Mouse (Mus musculus) left cerebral cortex, adult 11 months (tissue): ENCODE results near the gene Il2rb.

ENCODE experiments used
- DNase-seq: peaks from one replicate; pipeline ENCODE4 v3.0.0; 2022; ENCODE audit warnings: low spot score

Il2rb gene

DNA sequence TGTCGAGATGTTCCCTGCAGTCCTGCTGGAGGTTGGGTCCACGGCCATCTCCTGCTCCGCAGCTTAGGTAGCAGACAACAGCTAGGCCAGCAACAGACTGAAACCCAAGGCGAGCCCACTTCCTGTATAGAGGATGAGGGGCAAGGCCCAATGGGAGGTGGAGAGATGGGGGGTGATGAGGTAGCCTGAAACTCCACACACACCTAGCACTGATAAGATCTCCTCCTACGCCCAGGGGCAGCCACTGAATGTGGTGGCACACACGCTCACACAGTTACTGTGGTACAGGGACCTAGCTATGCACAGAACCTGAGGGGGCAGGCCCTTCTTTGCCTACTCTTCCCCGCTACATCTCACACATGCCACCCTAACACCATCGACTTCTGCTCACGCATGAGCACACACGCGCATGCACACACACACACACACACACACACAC, at the start of gene Il2rb:
TSS of gene Il2rb (minus strand) at position 304 of the 439 bp plus-strand sequence.
- DNase-seq: no peak

GRCm38 (mm10) chr15:78544561-78545001, 49.5 kb upstream of the Il2rb start, which contains the start of gene Sstr3:
Sstr3 (minus strand) TSS chr15:78544685.
- DNase-seq: no peak

DNA sequence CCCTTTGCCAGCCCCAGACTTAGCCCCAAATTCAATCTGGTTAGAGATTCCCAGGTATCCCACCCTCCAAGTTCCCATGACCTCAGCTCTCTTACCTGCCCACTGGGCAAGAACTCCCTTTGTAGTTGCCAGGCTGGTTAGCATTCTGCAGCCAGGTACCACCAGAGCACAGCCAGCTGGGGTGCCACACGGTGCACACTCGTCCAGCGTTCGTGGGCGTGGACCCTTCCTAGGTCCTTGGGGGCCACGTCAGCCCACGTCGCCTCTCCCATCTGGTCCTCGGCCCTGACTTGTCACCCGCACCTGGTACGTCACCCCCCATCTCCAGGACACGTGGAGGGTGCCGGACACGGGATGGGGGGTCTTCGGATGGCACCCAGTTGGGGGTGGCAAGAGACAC, 49.0 kb upstream of the Il2rb start:
- DNase-seq: no peak

DNA sequence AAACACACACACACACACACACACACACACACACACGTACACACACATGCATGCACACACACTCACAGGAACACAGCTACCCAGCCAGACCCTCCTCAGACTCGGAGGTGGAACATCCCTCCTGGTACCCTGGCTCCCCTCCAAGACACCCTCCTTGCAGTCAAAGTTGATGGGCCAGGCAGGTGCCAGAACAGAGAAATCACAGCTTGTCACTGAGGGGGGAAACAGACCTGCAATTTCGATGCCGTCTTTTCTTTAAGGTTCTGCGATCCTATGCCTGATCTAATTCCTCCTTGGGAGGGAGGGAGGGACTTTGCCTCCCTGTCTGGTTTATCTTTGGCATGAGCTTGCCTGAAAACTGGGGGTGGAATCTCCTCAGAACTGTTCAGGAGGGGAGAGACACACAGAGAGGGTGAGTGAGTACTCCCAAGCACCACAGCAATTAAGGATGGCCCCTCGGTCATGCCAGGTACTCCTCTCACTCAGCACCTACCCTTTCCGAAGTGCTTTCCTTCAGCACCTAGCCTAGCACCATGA, 47.8 kb upstream of the Il2rb start:
- no peak for DNase-seq

DNA sequence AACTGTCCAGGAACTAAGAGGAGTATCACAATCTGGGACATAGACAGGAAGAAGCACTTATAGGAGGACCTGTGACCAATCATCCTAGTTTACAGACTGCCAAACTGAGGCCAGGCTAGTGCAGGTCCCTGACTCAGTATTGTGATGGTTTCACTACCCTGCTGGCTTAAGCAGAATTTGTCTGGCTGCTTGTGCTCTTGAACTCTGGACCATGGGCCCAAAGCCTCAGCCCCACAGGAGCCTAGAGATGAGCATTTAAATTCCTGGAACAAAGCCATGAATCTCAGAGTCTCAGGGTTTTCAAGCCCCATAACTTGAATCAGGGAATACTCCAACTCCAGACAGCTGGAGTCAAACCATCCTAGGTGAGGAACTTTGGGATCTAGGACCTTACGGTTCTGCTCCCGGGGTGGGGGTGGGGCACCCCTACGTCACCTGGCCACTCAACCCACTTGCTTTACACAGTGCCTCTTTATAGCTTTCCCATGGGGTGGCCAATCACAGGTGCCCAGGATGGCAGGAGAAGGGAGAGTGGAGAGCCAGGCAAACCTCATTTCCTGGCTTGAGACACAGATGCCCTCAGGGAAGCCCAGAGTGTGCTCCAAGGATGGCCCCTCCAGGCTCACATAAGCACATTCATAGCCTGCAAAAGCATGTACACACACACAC, 47.2 kb upstream of the Il2rb start:
- no peak for DNase-seq

DNA sequence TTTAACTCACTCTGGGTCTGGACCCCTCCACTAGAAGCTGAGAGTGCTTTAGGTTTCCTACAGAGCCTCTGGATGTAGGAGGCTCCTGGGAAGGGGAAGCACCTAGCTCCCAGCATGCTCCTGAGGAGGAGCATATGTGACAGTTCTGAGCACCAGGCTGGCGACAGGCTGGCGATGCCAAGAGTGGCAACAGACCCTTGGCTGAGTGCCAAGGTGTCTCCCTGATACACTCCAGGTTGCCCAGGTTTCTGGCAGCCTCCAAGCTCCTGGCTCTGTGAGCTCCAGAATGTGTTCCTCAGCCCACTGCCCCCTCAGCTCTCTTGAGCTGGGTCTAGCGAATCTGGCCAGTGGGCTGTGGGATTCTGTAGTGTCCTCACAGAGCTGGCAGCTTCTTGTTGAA, 46.5 kb upstream of the Il2rb start:
- DNase-seq: no peak

- no peak for DNase-seq
Measured at GRCm38 (mm10) chr15:78541036-78541435, 46.0 kb upstream of the Il2rb start.

DNA sequence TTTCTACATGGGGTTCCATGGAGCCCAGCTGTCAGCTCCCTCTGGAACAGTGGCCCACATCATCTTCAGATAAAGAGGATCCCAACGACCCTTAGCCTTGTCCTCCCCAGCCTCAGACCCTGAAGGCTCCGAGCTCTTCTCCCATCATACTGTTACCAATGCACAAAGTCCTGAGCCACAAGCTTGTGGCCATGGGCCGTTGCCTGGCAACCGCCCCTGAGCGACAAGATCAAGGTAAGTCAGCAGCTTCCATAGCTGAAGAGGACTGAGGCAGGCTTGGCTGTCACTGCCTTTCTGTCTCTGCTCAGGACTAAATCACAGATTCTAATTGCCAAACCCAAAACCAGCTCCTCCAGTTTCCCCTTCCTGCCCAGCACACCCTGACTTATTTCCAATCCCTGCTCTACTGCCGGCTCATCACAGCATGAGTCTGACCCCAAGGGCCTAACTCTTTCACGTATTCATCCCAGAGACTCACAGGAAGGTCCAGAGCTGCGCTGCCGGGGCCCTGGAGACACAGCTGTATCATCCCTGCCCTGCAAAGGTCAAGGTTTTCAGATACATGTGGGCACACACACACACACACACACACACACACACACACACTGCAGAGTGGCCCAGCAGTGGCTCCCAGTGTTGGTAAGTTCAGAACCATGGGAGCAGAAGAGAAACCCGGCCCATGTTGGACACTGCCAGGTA, 40.8 kb upstream of the Il2rb start:
- DNase-seq: no peak

GRCm38 (mm10) chr15:78533346-78533835, 38.3 kb upstream of the Il2rb start:
- no peak for DNase-seq

- DNase-seq: no peak
Measured at GRCm38 (mm10) chr15:78532566-78533345, 37.7 kb upstream of the Il2rb start.

DNA sequence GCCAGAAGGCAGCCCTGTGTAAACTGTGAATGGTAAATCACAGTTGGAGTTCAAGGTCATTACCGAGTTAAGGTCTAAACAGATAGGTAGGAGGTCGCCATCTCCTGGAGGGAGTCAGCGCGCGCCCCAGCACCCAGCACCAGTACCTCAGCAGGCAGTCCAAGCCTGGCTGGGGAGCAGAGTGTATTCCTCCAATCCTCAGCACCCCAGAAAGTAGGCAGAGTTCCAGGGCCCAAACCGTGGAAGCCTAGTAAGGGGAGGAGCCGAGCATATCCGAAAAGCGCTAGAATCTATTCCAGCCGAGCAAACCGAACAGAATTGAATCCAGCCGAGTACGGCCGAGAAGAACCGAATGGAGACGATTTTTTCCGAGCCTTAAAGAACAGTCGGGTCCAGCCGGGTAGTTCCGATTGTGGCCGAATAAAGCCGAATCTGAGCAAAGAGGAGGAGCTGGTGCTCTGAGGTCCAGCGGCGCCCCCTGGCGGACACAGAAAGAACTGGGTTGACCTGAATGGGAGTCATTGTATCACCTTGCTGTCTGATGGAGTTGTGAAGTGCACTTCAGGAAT, 36.9 kb upstream of the Il2rb start:
- peak; percentile 99 for DNase-seq

GRCm38 (mm10) chr15:78531451-78531720, 36.3 kb upstream of the Il2rb start:
- no peak for DNase-seq

DNA sequence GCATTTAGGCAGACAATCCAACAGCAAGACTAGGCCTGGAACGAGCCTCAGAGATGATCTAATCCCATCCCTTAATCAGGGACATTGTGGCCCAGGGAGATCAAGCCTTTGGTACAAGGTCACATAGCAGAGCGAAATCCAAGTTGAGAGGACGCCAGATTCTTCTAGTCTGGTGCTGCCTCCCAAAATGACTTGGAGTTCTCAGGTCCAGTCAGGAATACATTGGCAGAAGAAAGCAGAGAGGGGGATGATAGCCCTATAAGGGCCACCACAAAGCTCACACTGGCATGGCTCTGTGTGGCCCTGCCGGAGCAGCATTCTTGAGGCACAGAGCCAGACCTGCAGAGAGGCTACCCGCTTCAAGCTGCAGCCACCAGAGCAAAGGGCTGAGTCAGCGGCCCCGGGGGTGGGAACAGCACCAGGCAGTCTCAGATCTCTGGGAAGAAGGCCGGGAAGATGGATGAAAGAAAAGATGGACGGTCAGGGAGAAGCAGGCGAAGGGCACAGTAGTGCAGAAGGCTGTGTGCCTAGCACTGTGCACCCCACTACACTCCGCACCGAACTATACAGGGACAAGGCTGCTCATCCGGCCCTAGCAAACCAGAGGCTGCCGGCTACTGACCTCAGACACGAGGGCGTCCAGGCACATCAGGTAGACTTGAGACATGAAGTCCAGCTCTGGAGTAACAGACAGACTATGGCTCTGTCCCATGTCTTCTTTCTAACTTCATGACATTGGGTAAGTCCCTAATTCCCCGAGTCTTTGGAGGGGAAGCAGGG, 35.8 kb upstream of the Il2rb start, which contains the start of gene C1qtnf6:
TSS of gene C1qtnf6 (minus strand) at position 746 of the 780 bp plus-strand sequence.
- no peak for DNase-seq

DNA sequence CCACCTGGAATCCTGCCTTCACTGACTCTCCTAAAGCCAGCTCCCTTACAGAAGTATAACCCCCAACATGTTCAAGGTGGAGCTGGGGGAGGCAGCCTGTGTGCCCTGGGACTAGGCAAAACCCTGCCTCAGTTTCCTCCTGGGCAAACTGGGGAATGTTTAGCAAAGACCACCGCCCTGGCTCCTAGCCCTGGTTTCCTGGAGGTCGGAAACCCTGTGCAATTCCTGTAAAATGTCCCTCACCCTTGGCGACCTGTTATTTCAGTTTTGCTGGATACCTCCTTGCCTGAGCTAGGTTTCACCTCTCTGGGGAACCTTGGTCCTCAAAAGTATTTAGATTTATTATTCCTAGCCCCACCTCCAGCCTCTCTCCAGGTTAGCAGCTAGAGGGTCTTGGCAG, 35.1 kb upstream of the Il2rb start:
- no peak for DNase-seq

DNA sequence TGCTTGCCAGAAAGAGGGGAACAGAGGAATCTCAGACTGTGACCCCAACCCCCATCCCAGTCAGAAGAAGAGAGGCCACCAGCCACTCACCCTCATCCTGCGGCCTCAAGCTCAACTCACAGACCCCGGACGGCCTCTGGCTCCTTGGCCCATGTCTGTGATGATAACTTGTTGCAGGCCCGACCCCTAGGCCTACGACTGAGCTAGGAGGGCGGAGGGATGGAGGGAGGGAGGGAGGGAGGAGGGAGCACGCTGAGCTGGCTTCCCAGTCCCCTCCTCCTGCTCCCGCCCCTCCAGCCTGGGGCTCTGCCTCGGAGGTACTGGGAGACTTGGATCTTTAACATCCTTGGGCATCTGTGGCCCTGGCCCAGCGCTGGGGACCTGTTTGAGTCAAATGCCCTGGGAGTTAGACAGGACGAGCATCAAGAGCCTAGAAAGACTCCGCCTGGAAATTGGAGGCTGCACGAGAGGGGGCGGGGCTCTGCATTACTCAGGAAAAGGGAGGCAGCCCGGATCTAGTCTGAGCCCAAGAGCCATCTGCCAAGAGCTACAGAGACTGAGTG, 34.4 kb upstream of the Il2rb start:
- no peak for DNase-seq

DNA sequence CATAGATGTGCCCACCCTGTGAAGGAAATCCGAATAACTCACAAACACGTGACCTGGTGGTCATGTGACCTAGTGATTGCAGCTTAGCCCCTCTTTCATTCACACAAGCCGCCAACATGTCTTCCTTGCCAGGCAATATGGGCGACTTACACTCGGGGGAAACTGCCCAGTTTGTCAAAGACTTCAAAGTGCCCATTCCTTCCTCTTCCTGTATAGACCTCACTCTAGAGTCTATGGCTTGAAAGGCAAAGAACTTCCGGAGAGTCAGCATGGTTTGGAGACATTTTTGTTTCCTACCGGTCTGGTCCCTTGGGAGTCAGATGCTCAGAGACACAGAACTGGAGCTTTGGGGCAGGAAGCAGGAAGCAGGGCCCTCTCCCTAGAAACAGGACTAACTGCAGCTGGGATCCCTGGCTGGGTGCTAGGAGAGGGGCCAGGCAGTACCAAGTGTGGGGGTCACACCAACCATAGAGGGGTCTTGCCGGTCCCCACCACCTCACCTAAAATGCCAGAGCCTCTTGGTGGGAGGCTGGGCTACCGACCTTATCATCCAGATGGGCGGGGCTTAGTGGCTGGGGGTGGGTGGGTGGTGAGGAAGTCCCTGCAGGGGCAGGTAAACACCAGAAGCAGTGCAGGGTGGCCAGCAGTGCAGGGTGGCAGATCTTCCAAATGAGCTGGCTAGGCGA, 33.8 kb upstream of the Il2rb start:
- DNase-seq: no peak

DNA sequence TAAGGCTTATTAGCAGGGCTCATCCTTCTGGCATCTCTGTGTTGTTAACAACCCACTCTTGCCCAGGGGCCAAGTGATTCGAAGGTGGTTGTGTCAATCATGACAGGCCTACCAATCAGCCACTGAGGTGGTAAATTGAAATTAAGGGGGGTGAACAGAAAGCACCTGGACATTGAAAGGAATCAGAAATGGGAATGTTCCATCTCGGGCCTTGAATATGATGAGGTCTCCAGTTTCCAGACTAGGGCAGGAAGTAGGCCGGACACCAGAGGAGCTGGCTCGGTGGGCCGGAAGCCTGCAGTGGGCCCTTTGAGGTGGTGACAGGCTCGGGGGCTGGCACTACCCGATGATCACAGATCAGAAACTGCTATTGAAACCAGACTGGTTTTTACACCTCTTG, 32.9 kb upstream of the Il2rb start:
- DNase-seq: no peak

GRCm38 (mm10) chr15:78524163-78524562, 29.1 kb upstream of the Il2rb start:
- DNase-seq: no peak

DNA sequence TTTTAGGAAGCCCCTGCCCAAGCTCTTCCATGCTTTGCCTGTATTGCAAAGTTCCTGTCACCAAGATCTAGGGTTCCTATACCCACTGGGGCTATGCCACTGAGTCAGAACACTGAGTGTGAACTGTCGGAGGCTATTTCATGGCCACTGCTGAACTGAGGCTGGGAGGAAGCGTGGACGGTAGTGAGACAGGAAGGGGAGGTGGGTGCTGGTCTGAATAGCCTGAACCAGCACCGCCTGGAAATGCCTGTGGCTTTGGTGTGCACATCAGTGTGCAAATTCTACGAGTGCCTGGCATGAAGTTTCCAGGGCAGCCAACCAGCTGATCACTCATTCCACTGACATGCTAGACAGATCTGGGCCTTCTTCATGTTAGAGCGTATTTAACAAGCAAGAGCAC, 26.8 kb upstream of the Il2rb start:
- DNase-seq: no peak

DNA sequence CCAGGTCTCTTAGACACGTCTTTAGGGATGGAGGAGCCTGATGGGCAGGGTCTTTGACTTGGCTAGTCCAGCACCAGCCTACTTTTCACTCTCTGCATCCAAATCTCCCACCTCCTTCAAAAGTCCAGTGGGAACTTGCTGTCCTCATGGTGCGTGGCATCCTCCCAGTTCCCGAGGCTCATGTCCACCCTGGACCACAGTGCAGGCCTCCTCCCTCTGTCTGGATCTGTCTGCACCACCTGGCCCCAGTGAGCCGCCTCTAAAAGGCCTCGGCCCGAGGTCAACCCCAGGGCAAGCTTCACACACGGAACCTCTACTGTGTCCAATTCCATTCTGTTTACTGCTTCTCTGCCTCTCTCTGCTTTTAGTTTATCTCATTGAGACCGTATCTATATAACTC, 26.3 kb upstream of the Il2rb start:
- DNase-seq: no peak
